Mouse (Mus musculus): ENCODE data around the gene Cdk5r2.

GRCm38 (mm10) chr1:74858805-74859204, 4.1 kb downstream of the Cdk5r2 start:
- no peak for TF ChIP-seq CTCF (IDR thresholded peaks at IDR 0.05; ENCODE audit: insufficient read depth, low read depth, low read length)
- TF ChIP-seq POLR2A (IDR thresholded peaks at IDR 0.05; ENCODE audit: insufficient read depth, low read depth, low read length): no peak

Measured in olfactory bulb, adult 2 months (tissue).